Mouse (Mus musculus): ENCODE measurements around the gene Adarb1. TPM values are rescaled to one million over a fixed set of nuclear protein-coding genes. Genes with fewer than 3 reads are reported as not detected.

Gene Adarb1
- polyA plus RNA-seq, 1 experiment: 154 TPM

DNA sequence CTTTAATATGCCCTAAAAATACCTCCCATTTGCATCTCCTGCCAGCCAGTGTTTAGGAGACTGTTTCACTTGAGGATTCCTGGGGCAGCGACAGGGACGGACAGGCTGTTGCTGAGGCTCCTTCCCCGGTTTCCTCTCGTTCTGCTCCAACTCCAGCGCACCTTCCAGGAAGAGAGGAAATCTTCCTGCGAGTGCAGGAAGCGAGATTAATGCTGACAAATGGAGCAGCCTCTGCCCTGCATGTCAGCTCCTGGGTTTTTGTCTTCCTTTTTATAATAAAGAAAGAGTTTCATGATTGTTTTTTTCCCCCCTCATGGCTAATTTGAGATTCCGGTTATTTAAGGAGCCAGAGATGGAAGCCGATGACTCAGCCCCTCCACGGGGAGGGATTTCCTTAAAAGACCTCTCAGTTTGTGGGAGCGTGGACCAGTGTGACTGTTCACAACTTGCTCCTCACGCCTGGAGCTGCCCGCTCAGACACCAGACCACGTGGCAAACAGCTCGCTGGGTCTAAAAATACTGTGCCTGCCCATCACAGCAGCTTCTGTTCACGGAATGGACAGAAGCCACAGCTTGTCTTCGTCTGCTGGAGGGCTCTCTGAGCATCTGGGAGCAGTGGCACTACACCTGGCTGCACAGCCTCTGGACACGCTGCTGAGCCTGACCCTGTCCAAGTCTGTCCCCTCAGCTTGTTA is 16.5 kb upstream of the Adarb1 start:
- H3K4me3 ChIP-seq (replicated peaks; ENCODE audit: insufficient read depth, low read depth, low read length): peak overlapping the region; percentile 20
- H3K4me1 ChIP-seq (ENCODE audit: control insufficient read depth, insufficient read depth, low read length): peaks cover 16% of the 10 kb centered on the region
- H3K27me3 ChIP-seq (ENCODE audit: control insufficient read depth, insufficient read depth, low read length): no peaks in the 10 kb centered on the region
- TF ChIP-seq CTCF (IDR thresholded peaks at IDR 0.05; ENCODE audit: borderline replicate concordance, insufficient read depth, low read depth, low read length): no peak
- no peak for TF ChIP-seq POLR2A (IDR thresholded peaks at IDR 0.05; ENCODE audit: borderline replicate concordance, insufficient read depth, low read length)
- no peak overlapping the region for H3K27ac ChIP-seq (ENCODE audit: insufficient read depth, low read length)
- DNase-seq: peak; percentile 72 to 81
- 5% methylated on average over 18 of the region's 18 CpGs for WGBS

DNA sequence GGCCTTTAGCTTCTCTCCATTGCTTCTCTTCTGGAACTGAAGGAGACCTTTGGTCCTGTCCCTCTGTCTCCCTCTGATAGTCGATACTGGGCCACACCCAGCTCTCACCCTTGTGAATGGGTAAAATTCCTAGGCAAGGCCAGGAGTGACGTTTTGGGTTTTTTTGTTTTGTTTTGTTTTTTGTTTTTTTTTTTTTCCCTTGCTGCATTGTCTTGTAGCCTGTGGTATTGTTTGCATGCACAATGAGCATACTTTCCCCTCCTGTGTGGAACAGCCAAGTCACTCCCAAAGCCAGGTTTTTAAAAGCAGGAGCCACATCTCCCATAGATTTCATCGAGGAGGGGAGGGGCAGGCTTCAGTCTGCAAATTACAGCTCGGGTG is 16.0 kb upstream of the Adarb1 start:
- Histone ChIP-seq H3K27me3 (ENCODE audit: control insufficient read depth, insufficient read depth, low read length) (no peaks in the 10 kb centered on the region), H3K4me3 (replicated peaks; ENCODE audit: insufficient read depth, low read depth, low read length) (peak overlapping the region; percentile 20), H3K4me1 (ENCODE audit: control insufficient read depth, insufficient read depth, low read length) (peaks cover 16% of the 10 kb centered on the region), H3K27ac (ENCODE audit: insufficient read depth, low read length) (no peak overlapping the region)
- TF ChIP-seq CTCF (IDR thresholded peaks at IDR 0.05; ENCODE audit: borderline replicate concordance, insufficient read depth, low read depth, low read length): no peak
- TF ChIP-seq POLR2A (IDR thresholded peaks at IDR 0.05; ENCODE audit: borderline replicate concordance, insufficient read depth, low read length): no peak
- WGBS: 43% methylated on average over 4 of the region's 4 CpGs
- no peak for DNase-seq

DNA sequence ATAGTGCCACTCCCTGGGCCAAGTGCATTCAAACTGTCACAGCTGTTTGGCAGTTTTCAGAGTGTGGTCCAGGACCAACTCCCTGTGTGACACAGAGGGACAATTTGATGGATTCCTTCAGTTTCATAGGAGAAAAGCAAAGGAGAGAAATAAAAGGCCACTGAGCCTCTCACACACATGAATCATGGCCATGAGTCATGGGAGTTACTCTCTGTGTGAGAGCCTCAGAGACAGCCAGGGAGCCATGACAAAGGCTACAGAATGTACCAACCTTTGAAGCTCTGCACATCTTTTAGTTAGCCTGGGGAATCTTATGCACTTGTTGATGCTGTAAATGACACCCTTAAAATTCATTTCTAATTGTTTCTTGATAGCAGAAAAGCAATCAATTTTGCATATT is 12.7 kb upstream of the Adarb1 start:
- Histone ChIP-seq H3K27me3 (ENCODE audit: control insufficient read depth, insufficient read depth, low read length) (no peaks in the 10 kb centered on the region), H3K27ac (ENCODE audit: insufficient read depth, low read length) (no peak overlapping the region), H3K4me1 (ENCODE audit: control insufficient read depth, insufficient read depth, low read length) (peaks cover 16% of the 10 kb centered on the region), H3K4me3 (replicated peaks; ENCODE audit: insufficient read depth, low read depth, low read length) (no peak overlapping the region)
- DNase-seq: no peak
- TF ChIP-seq CTCF (IDR thresholded peaks at IDR 0.05; ENCODE audit: borderline replicate concordance, insufficient read depth, low read depth, low read length) (no peak), POLR2A (IDR thresholded peaks at IDR 0.05; ENCODE audit: borderline replicate concordance, insufficient read depth, low read length) (no peak)

DNA sequence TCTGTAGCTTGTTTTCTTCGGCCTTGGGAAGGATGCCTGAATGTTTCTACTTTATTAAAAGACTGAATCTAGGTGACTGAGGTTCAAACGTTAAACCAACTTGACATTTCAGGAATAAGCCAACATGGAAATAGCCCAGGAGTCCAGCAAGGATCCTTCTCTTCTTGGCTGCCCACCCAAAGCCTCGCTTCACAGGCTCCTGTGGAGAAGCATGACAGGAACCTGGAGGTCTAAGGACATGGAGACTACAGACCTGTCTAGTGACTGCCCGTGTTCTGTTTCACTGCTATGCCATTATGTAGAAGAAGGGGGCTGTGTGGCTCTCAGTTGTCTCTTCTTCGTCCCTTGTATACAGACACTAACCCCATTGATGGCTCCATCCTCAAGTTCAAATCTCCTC is 11.9 kb upstream of the Adarb1 start:
- TF ChIP-seq POLR2A (IDR thresholded peaks at IDR 0.05; ENCODE audit: borderline replicate concordance, insufficient read depth, low read length) (no peak), CTCF (IDR thresholded peaks at IDR 0.05; ENCODE audit: borderline replicate concordance, insufficient read depth, low read depth, low read length) (no peak)
- Histone ChIP-seq H3K27ac (ENCODE audit: insufficient read depth, low read length) (no peak overlapping the region), H3K4me1 (ENCODE audit: control insufficient read depth, insufficient read depth, low read length) (peaks cover 9% of the 10 kb centered on the region), H3K4me3 (replicated peaks; ENCODE audit: insufficient read depth, low read depth, low read length) (no peak overlapping the region), H3K27me3 (ENCODE audit: control insufficient read depth, insufficient read depth, low read length) (no peaks in the 10 kb centered on the region)
- WGBS: 50% methylated on average over 5 of the region's 5 CpGs
- peak; percentile 72 to 81 for DNase-seq

DNA sequence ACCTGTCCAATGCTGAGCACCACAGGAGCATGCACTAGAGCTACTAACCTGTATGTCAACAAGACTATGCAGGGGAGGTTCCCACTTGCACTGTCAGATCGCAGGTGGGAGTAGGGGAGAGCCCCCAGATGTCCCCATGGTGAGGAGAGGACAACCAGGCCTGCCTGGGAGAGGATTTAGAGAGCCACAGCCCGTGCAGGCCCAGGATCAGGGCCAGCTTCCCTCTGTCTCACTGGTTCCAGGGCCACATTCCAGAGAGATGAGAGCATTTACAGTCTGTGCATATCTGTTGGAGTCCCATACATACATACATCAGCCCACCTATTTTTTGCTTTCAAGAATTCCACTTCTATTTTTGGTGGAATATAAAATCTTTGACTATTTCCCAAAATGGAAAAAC is 9.5 kb upstream of the Adarb1 start:
- no peak for TF ChIP-seq POLR2A (IDR thresholded peaks at IDR 0.05; ENCODE audit: borderline replicate concordance, insufficient read depth, low read length)
- no peak for TF ChIP-seq CTCF (IDR thresholded peaks at IDR 0.05; ENCODE audit: borderline replicate concordance, insufficient read depth, low read depth, low read length)
- no peak overlapping the region for H3K4me3 ChIP-seq (replicated peaks; ENCODE audit: insufficient read depth, low read depth, low read length)
- peak; percentile 50 to 67 for DNase-seq
- no peaks in the 10 kb centered on the region for H3K27me3 ChIP-seq (ENCODE audit: control insufficient read depth, insufficient read depth, low read length)
- H3K4me1 ChIP-seq (ENCODE audit: control insufficient read depth, insufficient read depth, low read length): no peaks in the 10 kb centered on the region; the same call in 1 of the 2 replicates
- no peak overlapping the region for H3K27ac ChIP-seq (ENCODE audit: insufficient read depth, low read length)
- WGBS: 42% methylated on average over 2 of the region's 2 CpGs

DNA sequence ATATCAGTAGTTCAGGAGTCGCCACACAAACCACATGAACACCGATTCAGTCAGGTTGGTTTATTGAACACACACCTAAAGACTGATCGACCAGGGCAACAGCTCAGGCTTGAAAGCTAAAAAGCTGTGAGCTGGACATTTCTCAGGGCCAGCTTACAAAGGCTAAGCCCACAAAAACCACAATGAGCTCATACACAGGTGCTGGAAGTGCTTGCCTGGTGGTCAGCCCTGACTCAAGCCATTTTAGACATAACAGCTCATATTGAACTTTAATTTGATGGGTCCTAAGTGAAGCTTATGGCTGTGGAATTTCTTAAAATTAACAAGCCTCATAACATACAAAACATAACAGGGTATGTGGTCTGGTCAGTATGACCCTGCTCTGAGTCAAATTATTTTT is 2.1 kb upstream of the Adarb1 start:
- H3K4me1 ChIP-seq (ENCODE audit: control insufficient read depth, insufficient read depth, low read length): peaks cover 12% of the 10 kb centered on the region
- 97% methylated on average over 3 of the region's 3 CpGs for WGBS
- H3K4me3 ChIP-seq (replicated peaks; ENCODE audit: insufficient read depth, low read depth, low read length): no peak overlapping the region
- TF ChIP-seq CTCF (IDR thresholded peaks at IDR 0.05; ENCODE audit: borderline replicate concordance, insufficient read depth, low read depth, low read length): no peak
- TF ChIP-seq POLR2A (IDR thresholded peaks at IDR 0.05; ENCODE audit: borderline replicate concordance, insufficient read depth, low read length): no peak
- no peak overlapping the region for H3K27ac ChIP-seq (ENCODE audit: insufficient read depth, low read length)
- no peak for DNase-seq
- no peaks in the 10 kb centered on the region for H3K27me3 ChIP-seq (ENCODE audit: control insufficient read depth, insufficient read depth, low read length)

DNA sequence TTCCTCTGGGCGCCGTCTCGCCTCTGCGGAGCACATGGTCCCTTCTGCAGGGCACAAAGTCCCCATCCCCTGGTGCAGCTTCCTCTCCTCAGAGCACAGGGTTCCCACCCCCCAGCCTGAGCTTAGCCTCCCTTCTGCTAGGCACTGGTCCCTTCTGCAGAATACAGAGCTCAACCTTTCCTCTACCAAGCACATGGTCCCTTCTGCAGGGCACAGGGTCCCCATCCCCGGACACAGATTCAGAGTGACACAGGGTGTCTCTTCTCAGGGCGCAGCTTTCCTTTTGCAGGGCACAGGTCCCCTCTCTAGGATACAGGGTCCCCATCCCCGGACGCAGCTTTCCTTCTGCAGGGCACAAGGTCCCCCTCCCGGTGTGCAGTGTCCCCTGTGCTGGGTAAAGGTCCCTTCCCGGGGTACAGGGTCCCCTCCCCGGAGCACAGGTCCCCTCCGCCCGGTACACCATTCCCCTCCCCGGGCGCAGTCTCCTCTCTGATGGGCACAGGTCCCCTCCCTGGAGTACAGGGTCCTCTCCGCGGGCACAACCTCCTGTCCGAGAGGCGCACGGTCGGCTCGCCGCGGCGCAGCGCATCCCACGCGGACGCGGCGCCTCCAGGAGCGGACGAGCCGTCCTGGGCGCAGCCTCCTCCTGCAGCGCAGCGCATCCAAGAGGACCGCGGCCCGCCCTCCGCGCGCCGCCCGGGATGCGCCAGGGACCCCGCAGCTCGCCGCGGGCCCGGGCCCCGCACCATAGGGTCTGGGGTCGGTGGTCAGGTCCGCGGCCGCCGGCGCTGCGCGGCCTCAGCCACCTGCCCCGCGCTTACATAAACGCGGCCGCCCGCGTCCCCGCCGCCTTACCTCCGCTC is 599 bp downstream of the Adarb1 start:
- no peaks in the 10 kb centered on the region for H3K27me3 ChIP-seq (ENCODE audit: control insufficient read depth, insufficient read depth, low read length)
- H3K4me3 ChIP-seq (replicated peaks; ENCODE audit: insufficient read depth, low read depth, low read length): peak overlapping the region; percentile 77
- WGBS: under 1% methylated on average over 70 of the region's 70 CpGs
- peaks cover 22% of the 10 kb centered on the region for H3K4me1 ChIP-seq (ENCODE audit: control insufficient read depth, insufficient read depth, low read length)
- peak; percentile 58 to 73 for DNase-seq
- H3K27ac ChIP-seq (ENCODE audit: insufficient read depth, low read length): peak overlapping the region; percentile 86
- TF ChIP-seq CTCF (IDR thresholded peaks at IDR 0.05; ENCODE audit: borderline replicate concordance, insufficient read depth, low read depth, low read length) (no peak), POLR2A (IDR thresholded peaks at IDR 0.05; ENCODE audit: borderline replicate concordance, insufficient read depth, low read length) (no peak)
